Mouse (Mus musculus) hindlimb bud, embryonic 11.5 days (tissue): ENCODE data around the gene Il10ra.

Source experiments
- DNase-seq: peaks from one replicate; pipeline ENCODE4 v3.0.0-alpha.2; 2012; ENCODE audit warnings: low read depth, low spot score; ENCODE audit errors: extremely low spot score

Il10ra gene

DNA sequence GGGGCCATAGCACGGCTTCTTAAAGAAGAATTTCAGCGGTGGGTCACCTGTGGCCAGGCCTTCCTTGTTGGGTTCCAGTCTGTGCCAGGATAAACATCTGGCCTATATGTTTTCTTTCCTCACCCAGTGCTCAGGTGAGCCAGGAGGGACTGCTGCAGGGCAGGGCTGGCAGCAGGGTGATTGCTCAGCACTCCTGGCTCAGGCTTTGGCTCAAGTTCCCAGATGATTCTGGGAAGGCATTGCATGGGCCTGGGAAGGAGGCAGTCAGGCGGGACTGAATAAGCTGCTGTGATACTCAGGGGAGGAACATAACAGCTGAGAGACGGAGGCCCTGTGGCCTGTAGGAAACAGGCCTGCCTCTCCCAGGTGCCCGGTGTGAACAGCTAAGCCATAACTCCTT, 63.8 kb downstream of the Il10ra start:
- DNase-seq, result no peak
